Mouse (Mus musculus) heart, embryonic 12.5 days (tissue): ENCODE results near the gene Acad12. TPM values are rescaled to one million over a fixed set of nuclear protein-coding genes. Genes with fewer than 3 reads are reported as not detected.
"Not testable (repeated sequence)": the region's sequence is repeated elsewhere in the genome, so short reads cannot be mapped to it uniquely, and the experiment has no call there.

Source experiments
- ATAC-seq: fragments of 200-750 bp; cut with Nextera tagmentation; 2 replicates; pipeline ENCODE4 v1.8.0; 2017; ENCODE audit warnings: moderate TSS enrichment, moderate library complexity; ENCODE audit not compliant: insufficient number of reproducible peaks, low FRiP score
- H3K27ac ChIP-seq: fragments of 300-500 bp; sonication (generic); 2 replicates; pipeline ENCODE4 v1.5.1; 2016; ENCODE audit warnings: mild to moderate bottlenecking, moderate library complexity; ENCODE audit not compliant: poor library complexity, severe bottlenecking
- H3K27me3 ChIP-seq: fragments of 300-500 bp; sonication (generic); replicated peaks from 2 replicates; pipeline ENCODE4 v1.6.1; 2016; ENCODE audit warnings: mild to moderate bottlenecking, moderate library complexity
- H3K36me3 ChIP-seq: fragments of 300-500 bp; sonication (generic); 2 replicates; pipeline ENCODE4 v1.6.1; 2016; ENCODE audit warnings: mild to moderate bottlenecking, moderate library complexity
- H3K4me1 ChIP-seq: fragments of 300-500 bp; sonication (generic); replicated peaks from 2 replicates; pipeline ENCODE4 v1.6.1; 2016; ENCODE audit warnings: mild to moderate bottlenecking
- H3K4me2 ChIP-seq: fragments of 300-500 bp; sonication (generic); 2 replicates; pipeline ENCODE4 v1.6.1; 2016; ENCODE audit warnings: mild to moderate bottlenecking, moderate library complexity
- H3K4me3 ChIP-seq: fragments of 300-500 bp; sonication (generic); 2 replicates; pipeline ENCODE4 v1.5.1; 2016; ENCODE audit warnings: mild to moderate bottlenecking
- H3K9ac ChIP-seq: fragments of 300-500 bp; sonication (generic); 2 replicates; pipeline ENCODE4 v1.6.1; 2016; ENCODE audit warnings: mild to moderate bottlenecking, moderate library complexity
- H3K9me3 ChIP-seq: fragments of 300-500 bp; sonication (generic); replicated peaks from 2 replicates; pipeline ENCODE4 v1.6.1; 2016; ENCODE audit warnings: mild to moderate bottlenecking, moderate library complexity
- WGBS: fragments of 180-500 bp; shearing (Covaris S2); methylation state at CpG from one replicate; pipeline ENCODE4 v1.1.7; 2016; 5-methylcytosine and 5-hydroxymethylcytosine counted together
- polyA plus RNA-seq: library from polyadenylated mRNA; unstranded; fragments of >200 nt; fragmentation: Nextera tagmentation; extraction: Ambion mirVana; gene quantifications from 2 replicates; pipeline ENCODE4 v1.2.1, GENCODE M21; 2016

Acad12 gene
- polyA plus RNA-seq, 1 experiment from 2014 or later = 5.8 TPM

DNA sequence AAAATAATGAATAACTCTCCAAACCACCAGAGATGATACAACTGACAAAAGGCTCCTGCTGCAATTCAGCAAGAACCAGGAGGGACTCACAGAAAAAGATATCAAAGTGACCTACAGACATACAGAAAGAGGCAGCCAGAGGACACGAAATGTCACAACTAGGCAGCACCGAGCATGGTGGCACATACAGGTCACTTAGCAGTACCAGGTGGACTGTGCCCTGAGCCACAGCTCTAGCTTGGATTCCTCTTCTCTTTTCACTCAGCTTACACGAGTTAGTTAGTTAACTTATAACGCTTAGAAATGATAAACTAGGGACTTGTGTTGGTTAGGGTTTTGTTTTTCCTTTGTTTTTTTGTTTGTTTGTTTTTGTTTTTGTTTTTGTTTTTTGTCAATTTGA lies 35.8 kb upstream of the Acad12 start:
- no peak overlapping the region for H3K9ac ChIP-seq
- no peaks in the 10 kb centered on the region for H3K9me3 ChIP-seq
- H3K4me3 ChIP-seq = no peak overlapping the region
- ATAC-seq = no peak
- H3K4me2 ChIP-seq = no peak overlapping the region
- H3K36me3 ChIP-seq = no peaks in the 10 kb centered on the region
- no peak overlapping the region for H3K27ac ChIP-seq
- peaks cover 4% of the 10 kb centered on the region; the same call in 1 of the 2 replicates for H3K4me1 ChIP-seq
- H3K27me3 ChIP-seq = no peaks in the 10 kb centered on the region
- WGBS = 74% methylated on average over 4 of the region's 4 CpGs

DNA sequence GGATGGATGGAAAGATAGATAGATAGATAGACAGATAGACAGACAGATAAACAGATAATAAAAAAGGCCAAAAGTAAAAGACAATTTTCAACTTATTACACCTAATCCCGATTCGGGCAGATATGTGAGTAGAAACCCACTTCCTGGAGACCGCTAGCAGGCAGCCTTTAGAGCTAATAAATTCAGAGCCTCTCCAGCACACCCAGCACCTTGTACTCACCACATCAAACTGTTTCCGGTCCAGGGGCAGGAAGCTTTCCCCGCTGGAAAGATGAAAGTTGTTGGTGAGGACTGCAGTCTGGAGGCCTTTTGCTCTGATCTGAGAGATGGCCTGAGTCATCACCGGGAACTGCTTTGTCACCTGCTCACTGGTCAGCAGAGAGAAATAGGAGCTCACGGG lies 30.4 kb upstream of the Acad12 start:
- no peak for ATAC-seq
- no peaks in the 10 kb centered on the region for H3K9me3 ChIP-seq
- H3K4me2 ChIP-seq = no peak overlapping the region
- H3K9ac ChIP-seq = no peak overlapping the region
- WGBS = 77% methylated on average over 7 of the region's 7 CpGs
- H3K27ac ChIP-seq = no peak overlapping the region
- H3K4me1 ChIP-seq = peaks cover 3% of the 10 kb centered on the region; the same call in 1 of the 2 replicates
- H3K4me3 ChIP-seq = no peak overlapping the region
- no peaks in the 10 kb centered on the region for H3K36me3 ChIP-seq
- H3K27me3 ChIP-seq = no peaks in the 10 kb centered on the region

DNA sequence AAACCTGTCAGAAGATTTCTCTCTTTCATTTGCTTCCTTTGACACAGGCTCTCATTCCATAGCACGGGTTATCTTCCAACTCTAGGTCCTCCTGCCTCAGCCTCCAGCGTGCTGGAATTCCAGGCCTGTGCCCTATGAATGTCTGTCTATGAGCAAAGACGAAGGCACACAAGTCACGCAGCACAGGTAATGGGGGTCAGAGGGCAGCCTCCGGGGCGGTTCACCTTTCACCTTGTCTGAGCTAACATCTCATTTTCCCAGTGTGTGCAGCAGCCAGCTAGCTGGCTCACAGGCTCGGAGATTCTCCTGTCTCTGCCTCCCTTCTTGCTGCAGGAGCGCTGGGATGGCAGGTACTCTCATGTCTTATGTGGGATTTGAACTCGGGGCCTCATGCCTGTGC lies 20.9 kb upstream of the Acad12 start:
- no peak overlapping the region for H3K4me2 ChIP-seq
- H3K9ac ChIP-seq = no peak overlapping the region
- no peaks in the 10 kb centered on the region for H3K4me1 ChIP-seq
- H3K27me3 ChIP-seq = no peaks in the 10 kb centered on the region
- no peak overlapping the region for H3K27ac ChIP-seq
- H3K4me3 ChIP-seq = no peak overlapping the region
- no peak for ATAC-seq
- no peaks in the 10 kb centered on the region for H3K9me3 ChIP-seq
- no peaks in the 10 kb centered on the region; the same call in 1 of the 2 replicates for H3K36me3 ChIP-seq
- 88% methylated on average over 9 of the region's 9 CpGs for WGBS

DNA sequence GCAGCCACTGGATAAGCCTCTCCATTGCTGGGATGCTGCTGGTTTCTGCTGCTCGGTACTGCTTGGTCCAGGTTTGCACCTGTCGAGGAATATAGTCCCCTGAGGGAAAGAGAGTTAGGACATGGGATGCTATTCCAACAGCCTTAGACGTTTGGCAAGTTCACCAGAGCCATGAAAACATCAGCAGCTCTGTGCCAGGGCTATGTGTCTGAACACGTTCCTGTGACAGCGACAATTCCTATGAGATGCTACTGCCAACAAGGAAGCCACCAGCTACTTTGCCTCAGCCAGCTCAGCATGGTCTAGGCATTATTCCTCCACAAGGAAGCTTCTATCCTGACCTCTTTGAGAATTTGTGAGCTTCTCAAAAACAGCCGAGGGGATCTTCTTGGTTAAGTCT lies 18.6 kb upstream of the Acad12 start:
- Histone ChIP-seq H3K36me3 (no peaks in the 10 kb centered on the region), H3K4me1 (no peaks in the 10 kb centered on the region), H3K4me3 (no peak overlapping the region)

DNA sequence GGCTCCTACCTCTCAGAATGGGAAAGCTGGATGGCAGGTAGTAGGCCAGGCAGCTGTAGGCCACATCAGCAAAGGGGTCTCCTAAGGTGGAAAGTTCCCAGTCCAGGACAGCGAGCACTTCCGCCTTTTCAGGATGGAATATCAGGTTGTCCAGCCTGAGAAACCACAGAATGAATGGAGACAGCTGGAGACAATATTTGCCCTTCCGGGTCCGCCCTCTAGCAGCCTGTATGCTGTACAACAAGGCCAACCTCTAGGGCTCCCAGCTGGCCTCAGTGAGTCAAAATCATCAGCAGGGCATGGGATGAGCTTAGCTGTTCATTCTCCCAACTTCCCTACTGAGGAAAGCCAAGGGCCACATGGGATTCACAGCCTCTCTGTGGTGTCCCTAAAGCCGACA lies 15.9 kb upstream of the Acad12 start:
- no peak for ATAC-seq
- Histone ChIP-seq H3K9ac (no peak overlapping the region), H3K36me3 (no peaks in the 10 kb centered on the region), H3K4me1 (no peaks in the 10 kb centered on the region), H3K27me3 (no peaks in the 10 kb centered on the region), H3K4me3 (no peak overlapping the region), H3K27ac (no peak overlapping the region), H3K4me2 (no peak overlapping the region), H3K9me3 (no peaks in the 10 kb centered on the region)
- 86% methylated on average over 5 of the region's 5 CpGs for WGBS

More for the DNA sequence above, 18.6 kb upstream of the Acad12 start:
- Histone ChIP-seq H3K9me3 (no peaks in the 10 kb centered on the region), H3K27ac (no peak overlapping the region), H3K4me2 (no peak overlapping the region), H3K27me3 (no peaks in the 10 kb centered on the region), H3K9ac (no peak overlapping the region)
- WGBS = 85% methylated on average over 6 of the region's 6 CpGs
- no peak for ATAC-seq

DNA sequence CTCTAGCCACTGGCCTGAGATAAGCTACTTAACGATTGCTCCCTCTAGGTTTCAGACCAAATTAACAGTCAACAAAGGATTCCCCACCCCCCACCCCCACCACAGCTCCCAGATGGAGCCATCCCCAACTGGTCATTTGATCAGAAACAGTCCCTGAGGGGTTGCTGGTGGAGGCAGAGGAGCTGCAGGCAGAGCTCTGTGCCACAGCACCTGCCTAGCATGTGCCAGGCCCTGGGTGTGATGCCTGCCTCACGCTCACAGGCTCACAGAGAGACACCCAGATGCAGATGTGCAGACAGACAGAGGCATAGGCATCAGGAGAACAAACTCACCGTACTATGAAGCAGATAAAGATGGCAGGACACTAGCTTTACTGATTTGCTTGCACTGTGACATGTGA lies 14.1 kb upstream of the Acad12 start:
- no peak overlapping the region for H3K4me2 ChIP-seq
- H3K27ac ChIP-seq = no peak overlapping the region
- no peaks in the 10 kb centered on the region for H3K9me3 ChIP-seq
- 29% methylated on average over 3 of the region's 3 CpGs for WGBS
- no peak overlapping the region for H3K4me3 ChIP-seq
- no peaks in the 10 kb centered on the region for H3K27me3 ChIP-seq
- no peak for ATAC-seq
- H3K4me1 ChIP-seq = no peaks in the 10 kb centered on the region
- H3K36me3 ChIP-seq = 0 out of 2 replicates have a peak, but pooled peaks cover 3% of the 10 kb centered on the region
- H3K9ac ChIP-seq = no peak overlapping the region

DNA sequence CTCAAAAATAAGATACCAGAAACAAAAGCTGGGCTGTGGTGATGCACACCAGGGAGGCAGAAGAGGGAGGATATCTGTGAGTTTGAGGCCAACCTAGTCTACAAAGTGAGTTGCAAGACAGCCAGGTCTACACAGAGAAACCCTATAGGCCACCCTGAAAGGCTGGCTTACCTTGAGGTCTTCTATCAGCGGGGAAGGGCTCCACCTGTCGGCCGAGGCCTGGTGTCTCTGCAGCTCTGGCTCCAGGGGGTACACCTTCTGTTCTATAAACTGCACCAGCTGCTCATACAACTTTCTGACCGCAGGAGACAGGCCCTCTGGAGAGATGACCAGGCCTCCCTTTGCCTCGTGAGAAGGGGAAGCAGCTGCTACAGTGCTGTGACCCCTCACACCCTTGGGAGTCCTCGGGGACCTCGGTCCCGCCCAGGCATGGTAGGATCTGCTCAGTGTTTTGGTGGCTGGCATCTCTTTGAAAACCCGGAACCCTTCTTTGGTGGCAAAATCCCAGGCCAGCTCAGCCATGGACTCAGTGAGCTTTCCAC lies 12.4 kb upstream of the Acad12 start:
- not testable (repeated sequence) for H3K27me3 ChIP-seq, ATAC-seq, H3K9me3 ChIP-seq, H3K9ac ChIP-seq, H3K4me2 ChIP-seq, H3K36me3 ChIP-seq, H3K27ac ChIP-seq, H3K4me3 ChIP-seq, H3K4me1 ChIP-seq
- WGBS = 63% methylated on average over 9 of the region's 9 CpGs

DNA sequence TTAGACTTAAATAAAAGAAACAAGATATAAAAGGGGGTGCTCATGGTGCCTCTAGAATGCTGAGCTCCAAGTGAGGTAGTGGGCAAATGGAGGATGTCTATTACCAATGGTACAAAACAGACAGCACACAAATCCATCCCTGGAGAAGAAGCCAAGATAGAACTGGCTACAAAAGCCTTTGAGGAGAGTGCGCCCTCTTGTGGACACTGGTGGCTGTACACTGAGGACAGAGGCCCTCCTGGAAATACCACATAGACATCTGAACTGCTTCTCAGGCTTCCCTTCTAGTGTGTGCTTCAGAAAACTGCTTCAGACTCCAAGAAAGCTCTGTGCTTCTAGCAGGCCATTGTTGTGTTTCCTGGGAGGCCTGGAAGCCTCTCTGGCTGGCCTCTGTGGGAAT lies 9.1 kb upstream of the Acad12 start:
- ATAC-seq = no peak
- 3% methylated on average over 1 of the region's 1 CpGs for WGBS
- H3K9ac ChIP-seq = no peak overlapping the region
- H3K4me3 ChIP-seq = no peak overlapping the region
- H3K27me3 ChIP-seq = no peaks in the 10 kb centered on the region
- H3K4me2 ChIP-seq = no peak overlapping the region
- no peaks in the 10 kb centered on the region for H3K4me1 ChIP-seq
- no peak overlapping the region for H3K27ac ChIP-seq
- no peaks in the 10 kb centered on the region for H3K9me3 ChIP-seq
- 0 out of 2 replicates have a peak, but pooled peaks cover 3% of the 10 kb centered on the region for H3K36me3 ChIP-seq

DNA sequence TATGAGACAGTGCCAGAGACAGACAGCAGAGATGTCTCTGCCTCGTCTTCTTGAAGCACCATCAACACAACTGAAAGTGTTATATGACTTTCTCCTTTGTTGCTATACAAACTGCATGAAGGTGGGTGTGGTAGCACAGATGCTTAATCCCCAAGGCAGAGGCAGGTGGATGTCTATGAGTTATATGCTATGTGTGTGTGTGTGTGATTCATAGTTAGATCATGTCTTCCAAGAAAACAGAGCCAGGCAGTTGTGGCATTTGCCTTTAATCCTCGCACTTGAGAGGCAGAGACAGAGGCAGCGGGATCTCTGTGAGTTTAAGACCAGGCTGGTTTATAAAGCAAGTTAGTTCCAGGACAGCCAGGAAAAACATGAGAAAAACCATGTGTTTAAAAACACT lies 4.5 kb upstream of the Acad12 start:
- WGBS = 89% methylated on average over 3 of the region's 3 CpGs
- no peaks in the 10 kb centered on the region for H3K9me3 ChIP-seq
- H3K36me3 ChIP-seq = 0 out of 2 replicates have a peak, but pooled peaks cover 3% of the 10 kb centered on the region
- no peak overlapping the region for H3K27ac ChIP-seq
- ATAC-seq = no peak
- no peaks in the 10 kb centered on the region for H3K27me3 ChIP-seq
- H3K9ac ChIP-seq = no peak overlapping the region
- no peak overlapping the region for H3K4me2 ChIP-seq
- H3K4me1 ChIP-seq = peaks cover 8% of the 10 kb centered on the region
- H3K4me3 ChIP-seq = no peak overlapping the region

DNA sequence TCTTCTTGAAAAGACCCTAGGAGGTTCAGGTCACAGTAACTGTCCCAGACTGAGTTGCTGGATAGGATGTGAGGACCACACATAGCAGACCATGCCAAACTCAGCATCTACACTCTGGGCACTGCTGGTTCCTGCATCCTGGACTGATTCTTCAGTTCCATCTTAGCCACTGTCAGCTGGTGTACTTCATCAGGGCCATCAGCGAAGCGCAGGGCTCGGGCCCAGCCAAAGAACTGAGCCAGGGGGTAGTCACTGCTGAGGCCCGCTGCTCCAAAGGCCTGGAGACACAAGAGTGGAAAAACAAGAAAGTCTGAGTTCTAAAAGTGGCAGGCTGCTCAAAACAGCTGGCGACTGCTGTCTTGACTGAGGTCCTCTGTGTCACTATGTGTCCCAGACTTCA lies 2.4 kb upstream of the Acad12 start:
- H3K27me3 ChIP-seq = no peaks in the 10 kb centered on the region
- no peak overlapping the region for H3K9ac ChIP-seq
- no peak overlapping the region for H3K4me3 ChIP-seq
- H3K27ac ChIP-seq = no peak overlapping the region
- ATAC-seq = no peak
- H3K4me2 ChIP-seq = no peak overlapping the region
- H3K4me1 ChIP-seq = peaks cover 8% of the 10 kb centered on the region
- 0 out of 2 replicates have a peak, but pooled peaks cover 3% of the 10 kb centered on the region for H3K36me3 ChIP-seq
- H3K9me3 ChIP-seq = no peaks in the 10 kb centered on the region
- WGBS = 88% methylated on average over 5 of the region's 5 CpGs

DNA sequence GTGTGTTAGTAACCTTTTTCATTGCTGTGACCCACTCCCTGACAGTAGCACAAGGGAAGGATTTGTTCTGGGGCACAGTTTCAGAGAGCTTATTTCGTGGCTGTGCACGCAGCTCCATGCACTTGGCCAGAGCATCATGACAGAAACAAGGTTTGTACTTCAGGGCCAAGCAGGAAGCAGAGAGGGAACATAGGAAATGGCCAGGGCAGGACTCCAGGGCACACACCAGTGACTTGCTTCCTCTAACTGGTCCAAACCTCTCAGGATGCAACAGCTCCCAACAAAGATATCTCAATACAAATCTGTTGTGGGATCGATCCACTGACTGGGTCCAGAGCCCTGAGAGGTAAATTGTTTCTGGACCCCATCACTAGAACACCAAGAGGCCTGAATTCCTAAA lies 3.8 kb downstream of the Acad12 start:
- not testable (repeated sequence) for H3K4me2 ChIP-seq, ATAC-seq, H3K36me3 ChIP-seq, H3K9me3 ChIP-seq, H3K9ac ChIP-seq, H3K27ac ChIP-seq, H3K27me3 ChIP-seq, H3K4me1 ChIP-seq, H3K4me3 ChIP-seq
- 83% methylated on average over 3 of the region's 3 CpGs for WGBS

DNA sequence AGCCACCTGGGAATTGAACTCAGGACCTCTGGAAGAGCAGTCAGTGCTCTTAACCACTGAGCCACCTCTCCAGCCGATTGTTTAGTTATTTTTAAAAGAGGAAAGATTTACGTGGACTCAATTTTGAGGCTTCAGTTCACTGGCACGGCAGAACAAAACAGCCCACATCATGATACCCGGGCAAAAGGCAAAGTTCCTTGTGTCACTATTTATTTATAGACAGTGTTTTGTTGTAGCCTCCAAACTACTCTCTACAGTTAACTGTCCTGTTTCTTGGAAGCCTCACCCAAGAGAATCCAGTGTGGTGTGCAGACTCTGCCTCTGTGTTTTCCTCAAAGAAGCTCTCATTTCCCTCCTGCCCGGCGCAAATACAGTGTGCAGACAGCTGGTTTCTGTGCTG lies 6.7 kb downstream of the Acad12 start:
- H3K9ac ChIP-seq = no peak overlapping the region
- H3K4me3 ChIP-seq = no peak overlapping the region
- no peaks in the 10 kb centered on the region for H3K9me3 ChIP-seq
- H3K4me2 ChIP-seq = no peak overlapping the region
- no peaks in the 10 kb centered on the region for H3K4me1 ChIP-seq
- ATAC-seq = no peak
- H3K27ac ChIP-seq = no peak overlapping the region
- no peaks in the 10 kb centered on the region for H3K27me3 ChIP-seq
- H3K36me3 ChIP-seq = no peaks in the 10 kb centered on the region
- 81% methylated on average over 6 of the region's 6 CpGs for WGBS
